Mouse (Mus musculus) erythroblast, embryonic 14.5 days (primary cell): ENCODE data around the gene Abcc9. TPM values are rescaled to one million over a fixed set of nuclear protein-coding genes. Genes with fewer than 3 reads are reported as not detected.
"Not testable (repeated sequence)": the region's sequence is repeated elsewhere in the genome, so short reads cannot be mapped to it uniquely, and the experiment has no call there.

Experiments
- H3K27me3 ChIP-seq: 2 replicates; pipeline ENCODE4 v1.6.1; 2012; ENCODE audit warnings: inconsistent platforms; ENCODE audit not compliant: control insufficient read depth
- H3K36me3 ChIP-seq: 2 replicates; pipeline ENCODE4 v1.6.1; 2012; ENCODE audit warnings: mild to moderate bottlenecking, inconsistent platforms; ENCODE audit not compliant: control insufficient read depth
- H3K4me1 ChIP-seq: 2 replicates; pipeline ENCODE4 v1.6.1; 2012; ENCODE audit warnings: inconsistent platforms; ENCODE audit not compliant: control insufficient read depth
- H3K4me3 ChIP-seq: replicated peaks from 2 replicates; pipeline ENCODE3; 2012; ENCODE audit warnings: moderate library complexity, mild to moderate bottlenecking, inconsistent platforms
- H3K9me3 ChIP-seq: 2 replicates; pipeline ENCODE4 v1.6.1; 2012; ENCODE audit warnings: low read length, inconsistent platforms, mixed read lengths; ENCODE audit not compliant: control insufficient read depth
- GATA1 ChIP-seq: IDR thresholded peaks from 2 replicates; pipeline ENCODE4 v1.6.1; 2012; ENCODE audit warnings: low read length, inconsistent platforms, mixed read lengths
- TAL1 ChIP-seq: IDR thresholded peaks from 3 replicates; pipeline ENCODE4 v1.6.1; 2012; ENCODE audit warnings: low read length, inconsistent platforms, mixed read lengths
- polyA plus RNA-seq: library from polyadenylated mRNA; stranded (reverse); fragments of >175 nt; gene quantifications from 2 replicates; pipeline ENCODE4 v1.2.3, GENCODE M21; 2012

Gene Abcc9
- polyA plus RNA-seq, 1 experiment, result not detected

- H3K36me3 ChIP-seq, result no peaks in the 10 kb centered on the region
- 0 out of 2 replicates have a peak, but pooled peaks cover 3% of the 10 kb centered on the region for H3K9me3 ChIP-seq
- H3K27me3 ChIP-seq, result no peaks in the 10 kb centered on the region
- H3K4me3 ChIP-seq, result no peak overlapping the region
- H3K4me1 ChIP-seq, result no peaks in the 10 kb centered on the region
- no peak for TF ChIP-seq GATA1
- TF ChIP-seq TAL1, result no peak
Observed at GRCm38 (mm10) chr6:142682985-142683691, 19.0 kb downstream of the Abcc9 start.

DNA sequence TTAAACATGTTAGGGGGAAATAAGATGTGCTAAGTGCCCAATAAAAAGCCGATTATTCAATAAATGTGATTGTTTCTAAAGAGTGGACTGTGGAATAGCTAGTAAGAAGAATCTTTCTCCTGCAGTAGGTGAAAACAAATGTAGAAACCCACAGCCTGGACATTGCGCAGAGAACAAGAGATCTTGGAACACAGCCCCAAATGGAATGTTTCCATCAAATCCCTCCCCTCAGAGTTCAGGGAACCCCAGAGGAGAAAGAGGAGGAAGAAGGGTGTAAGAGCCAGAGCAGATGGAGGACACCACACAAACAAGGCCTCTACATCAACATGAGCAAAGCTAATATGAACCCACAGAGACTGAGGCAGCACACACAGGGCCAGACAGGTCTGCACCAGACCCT lies 32.1 kb downstream of the Abcc9 start:
- Histone ChIP-seq H3K4me1 (no peaks in the 10 kb centered on the region), H3K9me3 (peaks cover 4% of the 10 kb centered on the region; the same call in 1 of the 2 replicates), H3K36me3 (no peaks in the 10 kb centered on the region), H3K27me3 (no peaks in the 10 kb centered on the region), H3K4me3 (no peak overlapping the region)
- TF ChIP-seq TAL1 (no peak), GATA1 (no peak)

DNA sequence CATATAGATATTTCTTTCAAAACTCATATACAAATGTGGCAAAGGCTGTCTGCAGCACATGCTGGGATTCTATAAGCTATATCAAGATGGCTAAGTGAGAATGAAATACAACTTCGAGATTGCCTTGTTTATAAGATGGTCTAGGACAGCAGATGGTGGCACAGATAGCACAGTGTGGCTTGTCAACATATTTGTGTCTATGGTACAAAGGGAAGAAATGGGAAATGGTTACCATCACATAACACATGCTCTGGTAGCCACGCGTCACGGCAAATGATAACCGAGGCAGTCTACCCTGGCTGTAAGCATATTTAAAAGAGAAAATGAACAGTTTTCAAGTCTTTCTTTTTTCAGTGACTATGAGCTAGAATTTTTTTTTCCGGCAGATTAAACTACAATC lies 32.8 kb downstream of the Abcc9 start:
- TF ChIP-seq TAL1, result no peak
- TF ChIP-seq GATA1, result no peak
- H3K27me3 ChIP-seq, result no peaks in the 10 kb centered on the region
- H3K9me3 ChIP-seq, result peaks cover 2% of the 10 kb centered on the region; the same call in 1 of the 2 replicates
- no peaks in the 10 kb centered on the region for H3K36me3 ChIP-seq
- H3K4me3 ChIP-seq, result no peak overlapping the region
- H3K4me1 ChIP-seq, result no peaks in the 10 kb centered on the region

- TF ChIP-seq TAL1, result no peak
- TF ChIP-seq GATA1, result no peak
- Histone ChIP-seq H3K36me3 (no peaks in the 10 kb centered on the region), H3K4me1 (no peaks in the 10 kb centered on the region), H3K9me3 (peaks cover 2% of the 10 kb centered on the region; the same call in 1 of the 2 replicates), H3K4me3 (no peak overlapping the region), H3K27me3 (no peaks in the 10 kb centered on the region)
Observed at GRCm38 (mm10) chr6:142668831-142669230, 33.3 kb downstream of the Abcc9 start.

DNA sequence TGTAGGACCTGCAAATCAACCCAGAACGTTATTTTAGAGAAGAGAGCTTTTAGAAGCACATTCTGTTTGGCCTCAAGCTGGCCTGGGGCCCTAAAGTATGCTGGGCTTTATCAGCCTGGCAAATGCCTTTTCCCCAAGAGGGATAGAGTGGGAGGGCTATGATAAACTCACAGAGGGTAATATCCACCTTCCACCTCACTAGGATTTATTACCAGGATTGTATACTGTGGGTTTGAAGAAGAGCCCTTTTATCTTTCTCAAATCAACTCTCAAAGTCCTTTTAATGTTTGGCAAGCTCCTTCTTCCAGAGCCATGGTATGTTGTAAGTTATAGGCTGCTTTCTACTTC lies 33.7 kb downstream of the Abcc9 start:
- H3K4me3 ChIP-seq, result no peak overlapping the region
- H3K4me1 ChIP-seq, result no peaks in the 10 kb centered on the region
- H3K27me3 ChIP-seq, result no peaks in the 10 kb centered on the region
- peaks cover 2% of the 10 kb centered on the region; the same call in 1 of the 2 replicates for H3K9me3 ChIP-seq
- TF ChIP-seq GATA1 (no peak), TAL1 (no peak)
- H3K36me3 ChIP-seq, result no peaks in the 10 kb centered on the region

- TF ChIP-seq TAL1 (no peak), GATA1 (no peak)
- H3K4me1 ChIP-seq, result no peaks in the 10 kb centered on the region
- H3K4me3 ChIP-seq, result no peak overlapping the region
- H3K36me3 ChIP-seq, result no peaks in the 10 kb centered on the region
- H3K27me3 ChIP-seq, result no peaks in the 10 kb centered on the region
- H3K9me3 ChIP-seq, result peaks cover 2% of the 10 kb centered on the region; the same call in 1 of the 2 replicates
Observed at GRCm38 (mm10) chr6:142667701-142668418, 34.3 kb downstream of the Abcc9 start.

GRCm38 (mm10) chr6:142662056-142662455 lies 40.1 kb downstream of the Abcc9 start:
- not testable (repeated sequence) for H3K4me3 ChIP-seq, H3K36me3 ChIP-seq, H3K4me1 ChIP-seq, H3K27me3 ChIP-seq, H3K9me3 ChIP-seq

DNA sequence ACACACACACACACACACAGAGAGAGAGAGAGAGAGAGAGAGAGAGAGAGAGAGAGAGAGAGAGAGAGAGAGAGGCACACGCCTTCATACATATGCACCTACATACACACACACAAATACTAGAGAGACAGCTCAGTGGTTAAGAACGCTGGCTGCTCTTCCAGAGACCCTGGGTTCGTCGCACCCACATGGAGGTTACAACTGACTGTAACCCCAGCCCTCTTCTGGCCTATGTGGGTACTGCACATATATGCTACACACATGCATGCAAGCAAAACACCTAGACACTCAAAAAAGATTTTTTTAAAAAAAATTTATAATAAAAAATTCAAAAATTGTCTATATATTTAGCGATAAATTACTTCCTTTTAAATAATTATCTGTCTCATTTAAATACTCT lies 43.1 kb downstream of the Abcc9 start:
- no peaks in the 10 kb centered on the region for H3K27me3 ChIP-seq
- no peaks in the 10 kb centered on the region for H3K4me1 ChIP-seq
- no peaks in the 10 kb centered on the region for H3K36me3 ChIP-seq
- TF ChIP-seq TAL1 (no peak), GATA1 (no peak)
- no peak overlapping the region for H3K4me3 ChIP-seq
- H3K9me3 ChIP-seq, result no peaks in the 10 kb centered on the region

GRCm38 (mm10) chr6:142654561-142654960 lies 47.6 kb downstream of the Abcc9 start:
- TF ChIP-seq GATA1 (no peak), TAL1 (no peak)

GRCm38 (mm10) chr6:142652175-142652574 lies 49.9 kb downstream of the Abcc9 start:
- no peaks in the 10 kb centered on the region for H3K36me3 ChIP-seq
- no peak for TF ChIP-seq TAL1
- TF ChIP-seq GATA1, result no peak
- no peaks in the 10 kb centered on the region for H3K9me3 ChIP-seq
- no peaks in the 10 kb centered on the region for H3K27me3 ChIP-seq
- no peaks in the 10 kb centered on the region for H3K4me1 ChIP-seq
- H3K4me3 ChIP-seq, result no peak overlapping the region

More at GRCm38 (mm10) chr6:142654561-142654960, 47.6 kb downstream of the Abcc9 start:
- H3K9me3 ChIP-seq, result no peaks in the 10 kb centered on the region
- no peaks in the 10 kb centered on the region for H3K27me3 ChIP-seq
- no peak overlapping the region for H3K4me3 ChIP-seq
- H3K36me3 ChIP-seq, result no peaks in the 10 kb centered on the region
- no peaks in the 10 kb centered on the region for H3K4me1 ChIP-seq
